8 mouse cellular contexts compared by ENCODE assay signal in genomic region chr19:46975997-46976396, GRCm38 (mm10). TPM values are rescaled to one million over a fixed set of nuclear protein-coding genes. Genes with fewer than 3 reads are reported as not detected.
"Had no signal": no experiment of that assay in that cellular context is flagged by ENCODE, and none has a peak within 500 bp of the region (broad histone marks: within the 10 kb centered on the region; RNA-seq: fewer than 3 reads in every experiment).

No protein-coding gene starts in this region.

- H3K4me2 ChIP-seq: liver, embryonic 12.5 days; midbrain, embryonic 15.5 days; neural tube, embryonic 12.5 days had no signal

- H3K9ac ChIP-seq: liver, embryonic 12.5 days; midbrain, embryonic 15.5 days; neural tube, embryonic 12.5 days had no signal

- H3K4me3 ChIP-seq: limb, embryonic 10.5 days; liver, embryonic 12.5 days; midbrain, embryonic 15.5 days; neural tube, embryonic 12.5 days had no signal

- DNase-seq: thymus, postnatal 4 days had no signal

- H3K9me3 ChIP-seq: limb, embryonic 10.5 days; liver, embryonic 12.5 days; midbrain, embryonic 15.5 days; neural tube, embryonic 12.5 days had no signal

- H3K27me3 ChIP-seq: liver, embryonic 12.5 days; midbrain, embryonic 15.5 days; neural tube, embryonic 12.5 days had no signal

- ATAC-seq: liver, embryonic 12.5 days; midbrain, embryonic 15.5 days had no signal

- H3K36me3 ChIP-seq: limb, embryonic 10.5 days; liver, embryonic 12.5 days; midbrain, embryonic 15.5 days; neural tube, embryonic 12.5 days had no signal

- H3K27ac ChIP-seq: limb, embryonic 10.5 days; liver, embryonic 12.5 days; midbrain, embryonic 15.5 days; neural tube, embryonic 12.5 days; stomach, postnatal 0 days had no signal

RNA-seq across cellular contexts. Expression of gene Ina, which starts 38.5 kb away (rescaled TPM):
- total RNA-seq: megakaryocyte progenitor cell, adult 5-6 weeks; monocyte, adult 5-6 weeks had no signal
